ENCODE assay signal across 17 mouse cellular contexts in genomic region chr3:107420156-107420555, GRCm38 (mm10). TPM values are rescaled to one million over a fixed set of nuclear protein-coding genes. Genes with fewer than 3 reads are reported as not detected.
"Had no signal": no experiment of that assay in that cellular context is flagged by ENCODE, and none has a peak within 500 bp of the region (broad histone marks: within the 10 kb centered on the region; RNA-seq: fewer than 3 reads in every experiment).

No protein-coding gene starts in this region.

- H3K4me3 ChIP-seq: left cerebral cortex, adult 2 months; limb, embryonic 12.5 days; liver, embryonic 13.5 days; lung, embryonic 15.5 days; midbrain, embryonic 10.5 days; midbrain, embryonic 15.5 days had no signal

- H3K9ac ChIP-seq: limb, embryonic 12.5 days; liver, embryonic 13.5 days; liver, postnatal 0 days; lung, embryonic 15.5 days; midbrain, embryonic 15.5 days had no signal

- H3K36me3 ChIP-seq: limb, embryonic 12.5 days; liver, embryonic 13.5 days; lung, embryonic 15.5 days; midbrain, embryonic 10.5 days; midbrain, embryonic 15.5 days had no signal

- H3K27me3 ChIP-seq: limb, embryonic 12.5 days; liver, embryonic 13.5 days; midbrain, embryonic 15.5 days had no signal

- H3K4me2 ChIP-seq: limb, embryonic 12.5 days; liver, embryonic 13.5 days; lung, embryonic 15.5 days; midbrain, embryonic 15.5 days had no signal

- ATAC-seq: intestine, postnatal 0 days; liver, postnatal 0 days; midbrain, embryonic 15.5 days had no signal

- H3K27ac ChIP-seq: left cerebral cortex, adult 2 months; limb, embryonic 12.5 days; liver, embryonic 13.5 days; lung, embryonic 15.5 days; midbrain, embryonic 10.5 days; midbrain, embryonic 15.5 days had no signal

- H3K4me1 ChIP-seq: limb, embryonic 12.5 days; liver, embryonic 13.5 days; midbrain, embryonic 10.5 days; midbrain, embryonic 15.5 days had no signal

- H3K9me3 ChIP-seq: limb, embryonic 12.5 days; liver, embryonic 13.5 days; lung, embryonic 15.5 days; midbrain, embryonic 10.5 days; midbrain, embryonic 15.5 days had no signal

- DNase-seq: kidney, adult 8-10 months; kidney, postnatal 25 days; liver; liver, embryonic 13.5 days; liver, postnatal 0 days; lung, postnatal 36 days; retina, postnatal 1 day; right cerebral cortex, postnatal 14 days; thymus, postnatal 25 days had no signal

RNA-seq across cellular contexts. Expression of gene Kcnc4, which starts 39.2 kb away (rescaled TPM):
- total RNA-seq: megakaryocyte progenitor cell, adult 5-6 weeks; neutrophil, adult 5-6 weeks had no signal
- polyA plus RNA-seq: limb, embryonic 12.5 days; liver, embryonic 13.5 days; liver, postnatal 0 days; midbrain, embryonic 10.5 days had no signal
